Mouse (Mus musculus): ENCODE measurements around the gene Cd9.
"Not testable (repeated sequence)": the region's sequence is repeated elsewhere in the genome, so short reads cannot be mapped to it uniquely, and the experiment has no call there.

The Cd9 gene

DNA sequence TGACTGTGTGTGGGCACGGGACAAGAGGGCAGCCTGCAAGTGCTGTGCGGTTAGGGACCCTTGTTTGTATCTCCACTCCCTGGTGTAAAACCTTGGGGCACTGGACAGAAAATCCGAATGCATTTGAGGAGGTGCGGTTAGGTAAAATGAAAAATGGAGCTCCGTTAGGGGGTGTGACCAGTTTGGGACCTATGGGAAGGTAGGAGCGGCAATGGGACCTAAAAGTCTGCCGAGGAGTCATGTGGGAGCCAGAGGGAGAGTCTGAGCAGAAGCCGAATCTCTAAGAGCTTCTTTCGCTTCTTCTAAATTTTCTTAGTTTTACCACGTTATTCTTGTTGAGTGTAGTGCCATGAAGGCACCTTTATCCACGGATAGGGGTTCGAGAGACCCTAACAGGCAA is 1.8 kb upstream of the Cd9 start:
- no peak for DNase-seq

DNA sequence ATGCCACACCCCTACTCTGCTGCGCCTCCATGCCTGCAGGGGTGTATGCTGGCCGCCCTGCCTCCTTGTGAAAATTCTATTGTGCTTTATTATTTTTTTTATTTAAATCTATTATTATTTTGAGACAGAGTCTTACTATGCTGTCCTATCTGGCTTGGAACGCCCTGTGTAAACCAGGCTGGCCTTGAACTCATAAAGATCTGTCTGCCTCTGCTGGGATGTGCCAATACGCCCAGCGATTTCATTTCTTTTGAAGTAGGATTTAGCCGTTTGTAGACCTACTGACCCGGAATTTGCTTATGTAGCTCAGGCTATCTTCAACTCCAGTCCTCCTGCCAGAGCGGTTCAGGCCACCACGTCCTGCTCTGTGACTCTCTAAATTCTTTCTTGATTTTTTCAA is 770 bp upstream of the Cd9 start:
- no peak for DNase-seq

DNA sequence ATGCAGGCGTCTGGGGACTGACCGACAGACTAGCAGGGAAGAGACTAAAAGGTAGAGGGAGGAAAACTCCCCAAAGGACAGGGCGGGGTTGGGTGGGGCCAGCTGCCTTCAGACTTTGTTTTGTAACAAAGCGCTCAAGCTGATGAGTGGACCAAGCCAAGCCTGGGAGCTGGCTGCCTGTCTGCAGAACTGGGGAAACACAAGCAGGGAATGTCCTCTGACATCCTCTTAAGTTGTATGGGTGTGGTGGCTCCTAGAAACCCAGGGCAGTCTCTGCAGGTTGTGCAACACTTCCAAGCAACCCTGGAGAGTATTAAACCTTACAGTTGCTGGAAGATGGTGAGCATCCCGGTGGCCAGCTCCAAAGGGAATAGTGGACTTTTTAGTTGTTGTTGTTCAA is 1.4 kb downstream of the Cd9 start:
- DNase-seq: no peak

DNA sequence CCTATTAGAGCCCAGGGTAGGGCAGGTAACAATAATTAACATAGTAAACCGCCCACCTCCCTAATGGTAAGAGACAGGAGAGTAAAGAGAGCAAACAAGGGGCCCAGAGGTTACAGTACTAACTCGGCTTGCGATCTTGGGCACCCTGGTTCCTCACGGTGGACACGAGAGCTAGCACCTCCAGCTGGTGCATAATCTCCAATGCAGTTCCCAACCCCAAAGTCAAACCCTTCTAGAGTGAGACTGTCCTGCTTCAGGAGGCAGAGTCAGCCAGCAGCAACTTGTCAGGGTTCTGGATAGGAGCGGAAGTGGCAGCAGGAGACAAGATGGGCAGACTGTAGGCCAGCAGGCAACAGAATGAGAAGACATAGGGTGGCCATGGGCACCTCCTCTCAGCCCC is 1.9 kb downstream of the Cd9 start:
- peak; percentile 57 to 60 for DNase-seq

DNA sequence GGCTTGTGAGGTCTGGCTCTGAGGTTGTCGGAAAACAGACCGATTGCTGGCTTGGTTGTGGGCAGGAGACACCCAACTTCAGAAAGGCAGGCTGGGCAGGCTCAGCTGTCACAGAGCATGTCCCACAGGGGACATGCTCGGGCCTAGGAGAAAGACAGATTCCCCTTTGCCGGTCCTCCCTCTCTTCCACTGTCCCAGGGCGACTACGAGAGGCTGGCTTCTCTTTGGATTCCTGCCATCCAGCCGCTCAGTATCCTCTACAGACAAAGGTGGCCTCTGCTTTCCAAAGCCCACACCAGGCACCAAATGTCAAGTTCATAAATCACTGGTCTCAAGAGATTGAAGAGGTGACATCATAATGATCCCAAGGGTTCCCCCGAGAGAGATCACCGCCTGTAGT is 2.6 kb downstream of the Cd9 start:
- peak; percentile 68 to 69 for DNase-seq

DNA sequence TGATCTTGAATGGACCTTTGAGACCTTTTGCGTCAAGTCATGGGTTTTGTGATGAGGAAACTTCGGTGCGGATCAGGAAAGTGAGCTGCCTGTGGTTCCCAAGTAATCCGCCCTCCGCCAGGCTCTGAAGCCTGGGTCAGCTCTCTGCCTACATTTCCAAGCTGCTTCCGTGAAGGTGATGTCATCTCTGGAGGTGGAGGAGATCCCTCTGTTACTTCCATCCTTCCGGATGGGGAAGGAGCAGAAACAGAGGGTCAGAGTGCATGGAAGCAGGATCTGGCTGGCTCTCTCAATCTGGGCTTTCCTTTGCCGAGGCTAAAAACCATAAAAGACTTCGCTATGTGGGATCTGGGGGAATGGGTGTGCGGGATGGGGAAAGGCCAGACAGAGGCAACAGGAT is 3.2 kb downstream of the Cd9 start:
- no peak for DNase-seq

DNA sequence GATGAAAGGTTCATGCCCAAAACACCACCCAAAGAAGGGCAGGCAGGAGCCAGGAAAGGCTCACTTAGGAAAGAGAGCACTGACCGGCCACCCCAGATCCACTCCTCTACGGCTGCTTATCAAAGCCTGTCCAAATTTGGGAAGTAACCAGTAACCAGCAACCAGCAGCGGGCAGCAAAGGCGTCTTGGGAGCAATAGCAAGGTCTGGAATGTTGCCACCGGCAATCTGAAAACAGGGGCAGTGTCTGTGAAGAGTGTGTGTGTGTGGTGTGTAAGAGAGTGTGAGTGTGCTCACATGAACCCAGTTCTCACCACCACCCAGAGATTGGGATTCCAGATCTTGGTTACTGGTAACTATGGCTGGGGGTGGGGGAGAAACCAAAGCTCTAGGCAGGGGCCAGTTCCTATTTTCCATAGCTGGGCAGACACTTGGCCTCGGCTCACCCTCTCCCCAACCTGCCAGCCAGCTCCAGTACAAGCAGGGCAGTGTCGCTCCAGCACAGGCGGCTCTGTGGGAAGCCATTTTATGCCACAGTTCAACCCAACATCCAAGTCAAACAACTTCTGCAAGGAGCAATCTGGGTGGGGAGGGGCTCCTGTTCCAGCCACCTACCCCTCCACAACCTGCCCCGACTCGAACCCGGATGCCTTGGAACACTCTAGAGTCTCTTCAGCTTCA is 4.6 kb downstream of the Cd9 start:
- peak; percentile 79 to 84 for DNase-seq

DNA sequence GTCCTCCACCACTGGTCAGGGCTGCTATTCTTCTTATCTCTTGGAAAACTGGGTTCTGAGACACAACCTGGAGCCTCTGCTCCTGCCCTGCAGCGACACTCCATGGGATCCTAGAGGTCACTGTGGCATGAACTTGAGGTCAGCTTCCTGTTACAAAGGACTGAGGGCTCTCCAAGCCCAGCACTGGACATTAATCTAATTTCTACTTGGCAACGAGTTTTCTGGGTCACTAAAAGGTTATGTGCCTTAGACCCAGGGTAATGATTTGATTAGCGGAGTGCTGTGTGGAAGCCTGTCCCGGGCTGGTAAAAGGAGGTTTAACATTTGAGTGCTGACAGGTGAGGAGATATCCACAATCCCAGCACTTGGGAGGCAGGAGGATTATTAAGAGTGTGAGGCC is 9.0 kb downstream of the Cd9 start:
- DNase-seq: no peak

DNA sequence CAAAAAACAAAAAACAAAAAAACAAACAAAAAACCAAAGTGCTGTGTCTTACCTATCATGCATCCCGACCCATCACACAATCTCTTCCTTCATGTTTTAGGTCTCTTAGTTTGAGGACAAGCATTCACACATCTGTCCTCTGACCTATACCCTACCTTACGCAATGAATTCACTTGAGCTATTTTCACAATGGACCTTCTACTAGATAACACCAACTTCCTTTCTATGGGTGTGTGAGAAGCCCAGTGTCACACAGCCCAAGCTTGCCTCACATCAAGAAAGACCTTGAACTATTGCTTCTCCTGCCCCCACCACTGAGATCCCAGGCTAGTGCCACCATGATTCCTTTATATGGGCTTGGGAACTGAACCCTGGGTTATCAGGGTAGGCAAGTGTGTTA is 9.9 kb downstream of the Cd9 start:
- DNase-seq: no peak

DNA sequence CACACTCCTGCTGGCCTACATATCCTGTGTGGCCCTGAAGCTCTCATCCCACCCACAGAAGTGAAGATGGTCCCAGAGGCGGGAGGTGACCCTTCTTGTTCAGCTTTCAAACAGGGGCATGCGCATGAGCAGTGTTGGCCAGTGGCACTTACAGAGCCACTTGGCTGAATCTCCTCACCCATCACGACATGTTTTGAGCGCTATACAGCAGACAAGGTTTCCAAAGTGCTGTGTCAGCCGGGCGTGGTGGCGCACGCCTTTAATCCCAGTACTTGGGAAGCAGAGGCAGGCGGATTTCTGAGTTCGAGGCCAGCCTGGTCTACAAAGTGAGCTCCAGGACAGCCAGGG is 10.3 kb downstream of the Cd9 start:
- not testable (repeated sequence) for DNase-seq

DNA sequence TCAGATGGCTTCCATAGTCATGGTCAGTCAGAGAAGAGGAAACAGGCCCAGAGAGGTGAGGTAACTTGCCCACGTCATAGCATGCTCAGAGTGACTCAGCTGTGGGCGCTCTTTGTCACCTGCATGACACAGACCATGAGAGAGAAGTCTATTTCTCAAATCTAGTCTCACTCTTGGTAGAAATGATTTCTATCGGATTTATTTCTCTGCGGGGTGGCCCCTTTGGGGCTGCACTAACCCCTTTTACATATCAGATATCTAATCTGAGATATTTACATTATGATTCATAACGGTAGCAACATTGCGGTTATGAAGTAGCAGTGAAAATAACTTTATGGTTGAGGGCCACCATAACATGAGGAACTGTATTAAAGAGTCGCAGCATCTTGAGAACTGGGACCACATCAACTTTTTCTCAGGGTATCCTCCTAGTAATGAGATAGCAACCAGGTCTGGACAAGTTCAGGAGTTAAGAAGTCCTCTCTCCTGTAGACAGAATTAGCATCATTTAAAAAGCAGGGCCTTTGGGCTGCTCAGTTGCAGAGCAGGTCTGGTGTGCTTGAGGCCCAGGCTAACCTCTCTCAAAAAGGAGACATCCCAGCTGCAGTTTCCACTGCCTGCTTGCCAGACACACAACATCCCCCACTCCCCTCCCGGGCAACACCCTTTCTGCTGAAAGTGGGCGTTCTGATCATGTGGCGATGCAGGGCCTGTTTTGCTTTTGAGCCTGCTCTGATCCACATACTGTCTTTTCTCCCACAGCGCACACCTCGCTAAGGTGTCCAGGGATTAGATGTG is 10.9 kb downstream of the Cd9 start:
- DNase-seq: no peak

DNA sequence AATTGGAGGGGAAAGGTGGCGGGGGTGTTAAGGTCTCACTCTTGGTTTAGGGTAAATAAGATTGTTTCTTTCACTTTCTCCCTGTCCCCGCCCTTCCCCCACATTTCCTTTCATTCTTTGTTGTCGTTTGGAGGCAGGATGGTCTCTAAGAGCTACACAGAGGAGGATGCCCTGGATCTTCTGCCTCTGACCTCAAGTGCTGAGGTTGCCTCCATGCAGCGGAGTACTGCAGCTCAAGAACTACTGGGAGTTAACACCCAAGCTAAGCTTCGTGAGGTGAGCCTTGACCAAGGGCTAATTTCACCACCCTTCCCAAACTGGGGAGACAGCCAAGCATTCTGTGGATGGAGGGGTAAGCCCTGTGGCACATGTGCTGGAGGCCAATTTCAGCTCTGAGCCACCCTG is 12.2 kb downstream of the Cd9 start:
- peak in 1 of 2 experiments; percentile 56 for DNase-seq

DNA sequence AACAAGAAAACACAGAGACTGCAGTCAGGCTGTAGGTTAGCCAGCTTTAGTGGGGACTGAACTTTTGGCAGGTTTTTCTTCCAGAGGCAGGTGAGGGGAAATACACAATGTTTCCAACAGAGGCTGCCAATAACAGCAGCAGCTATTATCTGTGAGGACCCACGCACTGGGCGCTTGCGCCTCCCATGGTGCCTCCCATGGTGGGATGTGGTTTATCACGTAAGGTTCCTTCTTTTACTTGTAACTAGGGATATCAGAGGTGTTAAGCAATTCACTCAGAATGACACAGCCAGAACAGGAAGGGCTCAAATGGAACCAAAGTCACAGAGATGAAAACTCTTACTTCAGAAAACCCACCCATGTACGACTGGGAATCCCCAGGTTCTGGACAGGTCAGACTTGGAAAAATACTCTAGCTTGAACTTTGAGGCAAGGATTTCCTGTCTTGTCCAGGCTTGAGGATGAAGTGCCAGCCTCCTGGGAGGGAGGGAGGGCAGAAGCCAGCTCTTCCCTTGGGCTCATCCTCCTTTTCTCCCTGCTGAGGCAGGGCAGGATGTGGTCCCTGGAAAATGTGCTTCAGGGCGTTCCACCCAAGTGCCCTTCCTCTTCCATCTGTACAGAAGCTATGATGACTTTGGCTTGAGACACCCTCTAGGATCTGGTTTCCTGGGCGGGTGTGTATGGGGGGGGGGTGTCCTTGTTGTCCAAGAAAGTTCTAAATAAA is 12.8 kb downstream of the Cd9 start:
- DNase-seq: no peak

DNA sequence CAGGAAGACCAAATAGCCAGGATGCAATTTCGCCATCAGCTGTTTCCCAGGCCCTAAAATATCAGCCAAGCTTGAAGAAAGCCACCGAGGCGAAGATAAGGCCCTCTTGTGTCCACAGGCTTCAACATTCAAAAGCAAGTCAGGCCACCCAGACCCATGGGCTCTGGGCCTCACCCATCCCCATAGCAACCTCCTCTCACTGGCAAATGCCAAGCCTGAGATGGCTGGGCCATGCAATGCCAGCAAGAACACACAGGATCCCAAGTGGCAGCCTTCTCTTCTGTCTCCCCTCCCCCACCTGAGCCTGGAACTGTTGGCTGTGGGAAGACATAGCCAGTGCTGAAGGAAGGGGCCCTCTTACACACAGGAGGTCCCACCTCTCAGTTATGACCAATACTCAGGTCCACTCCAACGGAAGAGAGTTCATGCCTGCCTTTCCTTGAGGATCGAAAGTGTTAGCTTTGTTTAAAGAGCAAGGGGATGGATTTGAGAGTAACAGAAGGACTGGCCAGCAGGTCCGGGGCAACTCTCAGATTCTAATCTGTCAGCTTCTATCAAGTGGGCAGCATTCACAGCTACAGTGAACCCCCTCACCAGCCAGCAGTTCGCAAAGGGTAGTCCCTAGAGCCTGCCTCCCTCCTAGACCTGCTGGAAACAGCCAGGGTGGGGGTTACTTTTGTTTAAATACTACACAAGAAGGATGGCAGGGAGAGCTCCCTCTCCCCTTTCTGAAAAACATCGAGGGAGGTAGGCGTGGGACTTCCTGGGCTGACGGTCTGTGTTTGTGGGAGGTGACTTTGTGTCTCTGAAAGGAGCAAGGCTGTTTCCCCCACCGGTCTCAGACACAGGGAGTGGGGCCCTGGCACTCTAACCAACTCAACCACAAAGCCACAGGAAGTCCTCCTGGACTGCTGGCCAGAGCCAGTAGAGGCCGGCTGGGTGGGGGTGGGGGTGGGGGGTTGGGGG is 13.9 kb downstream of the Cd9 start:
- peak; percentile 93 to 94 for DNase-seq

DNA sequence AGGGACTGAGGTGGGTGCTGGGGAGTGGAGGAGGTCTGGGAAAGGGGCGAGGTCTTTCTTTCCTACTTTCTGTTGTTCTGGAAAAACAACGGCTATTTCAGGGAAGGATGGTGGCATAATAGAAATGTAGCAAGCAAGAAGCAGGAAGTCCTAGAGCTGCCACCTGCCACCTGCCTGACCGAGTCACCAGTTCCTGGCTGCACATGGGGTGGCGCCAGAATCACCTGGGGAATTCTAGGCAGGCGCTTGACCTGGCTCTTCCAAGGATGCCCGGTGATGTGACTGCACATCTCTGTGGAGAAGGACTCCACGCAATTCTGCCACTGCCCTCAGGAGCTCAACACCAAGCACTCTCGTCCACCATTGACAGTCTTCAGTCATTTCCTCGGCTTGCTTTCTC is 15.2 kb downstream of the Cd9 start:
- DNase-seq: no peak

DNA sequence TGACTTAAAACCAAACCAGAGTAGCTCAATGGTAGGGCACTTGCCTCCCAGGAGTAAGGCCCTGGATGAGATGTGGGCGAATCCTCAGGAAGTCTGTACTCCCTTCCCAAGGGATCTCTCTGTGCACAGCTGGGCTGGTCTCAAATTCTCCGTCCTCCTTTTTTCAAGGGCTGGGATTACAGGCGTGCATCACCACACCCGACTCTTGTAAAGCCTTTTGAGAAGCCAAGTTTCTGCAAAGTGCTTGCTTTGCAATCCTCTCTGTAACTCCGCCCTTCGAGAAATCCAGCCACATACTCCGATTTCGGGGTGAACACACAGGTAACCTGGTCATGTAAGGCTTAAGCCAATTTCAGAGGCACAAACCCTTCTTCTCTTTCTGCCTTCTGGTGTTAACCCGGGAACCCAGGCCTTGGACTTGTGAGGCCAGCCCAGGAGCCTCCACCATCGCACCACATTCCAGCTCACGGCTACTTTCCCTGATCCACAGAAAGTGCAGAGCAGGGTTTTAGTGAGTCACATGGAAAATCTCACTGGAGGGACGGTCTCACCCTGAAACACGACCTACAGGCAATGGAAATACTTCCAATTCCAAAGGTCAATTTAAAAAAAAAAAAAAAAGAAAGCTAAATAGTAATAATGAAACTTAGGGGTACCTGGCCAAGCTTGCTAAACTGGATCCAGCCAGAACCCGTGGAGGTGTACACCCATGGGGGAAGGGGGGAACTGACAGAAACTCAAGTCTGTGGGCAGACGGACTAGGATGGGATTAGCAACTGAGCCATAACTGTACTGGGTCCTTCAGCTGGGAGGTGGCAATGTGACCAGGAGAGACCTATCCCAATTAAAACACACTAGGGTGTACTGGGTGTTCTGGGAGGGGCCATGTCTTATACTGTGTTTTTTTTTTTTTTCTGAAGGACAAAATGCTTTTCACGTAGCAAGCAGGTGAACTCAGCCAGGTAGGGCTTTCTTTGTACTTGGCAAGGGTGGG is 16.2 kb downstream of the Cd9 start:
- DNase-seq: no peak

DNA sequence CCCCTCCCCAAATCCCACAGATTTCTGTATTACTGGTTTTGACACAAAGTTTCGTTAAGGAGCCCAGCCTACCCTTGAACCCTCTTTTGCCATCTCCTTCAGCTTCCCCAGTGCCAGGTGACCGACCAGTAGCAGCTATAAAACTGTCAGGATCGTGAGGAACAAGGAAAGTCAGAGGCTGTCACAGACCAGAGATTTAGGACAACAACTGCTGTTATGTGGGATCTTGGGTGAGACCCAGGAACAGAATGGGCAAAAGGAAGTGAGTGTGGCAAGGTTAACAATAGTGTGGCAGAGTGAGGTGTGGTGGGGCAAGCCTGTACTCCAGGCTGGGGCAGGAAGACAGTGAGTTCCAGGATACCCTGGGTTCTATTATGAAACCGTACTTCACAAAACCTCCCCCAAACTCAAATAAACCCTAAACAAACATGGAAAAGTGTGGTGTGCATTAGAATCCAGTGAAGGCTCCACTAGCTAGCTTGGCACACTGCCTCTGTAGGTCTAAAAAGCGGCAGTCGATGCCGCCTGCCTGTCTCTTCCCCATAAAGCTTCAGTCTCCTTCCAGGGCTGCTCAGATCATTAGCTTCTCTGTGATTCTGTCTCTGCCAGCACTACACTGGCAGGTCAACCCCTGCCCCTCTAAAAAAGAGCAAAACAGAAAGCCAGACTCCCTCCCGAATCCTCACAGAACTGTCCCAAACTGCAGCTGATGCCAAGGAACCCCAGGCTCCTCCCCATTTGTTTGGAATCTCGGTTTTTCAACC is 17.6 kb downstream of the Cd9 start:
- DNase-seq: peak in 1 of 2 experiments; percentile 47

DNA sequence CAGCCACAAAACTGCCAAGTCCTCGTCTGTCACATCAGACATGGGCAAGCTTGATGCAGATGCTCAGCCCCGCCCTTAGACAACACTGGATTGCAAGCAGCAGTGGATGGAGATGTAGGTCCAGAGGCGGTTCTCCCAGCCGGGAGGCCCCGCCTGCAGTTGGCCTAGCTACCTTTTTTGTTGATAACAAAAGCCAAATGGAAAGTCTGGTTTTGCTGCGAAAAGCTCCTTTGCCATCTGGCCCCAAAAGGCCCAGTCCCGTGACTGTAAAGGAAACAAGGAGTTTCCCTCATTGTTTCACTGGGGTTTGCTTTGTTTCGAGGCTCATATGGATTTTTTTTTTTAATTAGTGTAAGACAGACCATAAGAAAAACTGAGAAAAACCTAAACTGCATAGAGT is 18.5 kb downstream of the Cd9 start:
- DNase-seq: peak; percentile 53 to 64

DNA sequence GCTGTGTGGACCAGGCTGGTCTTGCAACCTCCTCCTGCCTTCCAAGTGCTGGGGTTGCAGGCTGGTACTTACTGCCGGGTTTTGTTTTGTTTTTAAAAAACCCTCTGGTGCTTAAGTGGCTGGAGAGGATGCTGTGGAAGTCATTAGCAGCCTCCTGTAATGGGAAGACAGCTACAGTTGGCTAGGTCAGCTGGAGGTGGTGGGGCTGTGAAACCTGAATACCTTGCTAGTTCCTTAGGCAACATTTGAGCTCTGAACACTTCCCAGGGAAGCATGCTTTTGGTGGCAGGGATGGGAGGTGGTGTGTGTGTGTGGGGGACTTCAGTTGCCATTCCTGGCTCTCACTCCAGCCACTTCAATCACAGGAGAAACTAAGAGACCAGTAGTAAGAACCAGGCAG is 19.4 kb downstream of the Cd9 start:
- no peak for DNase-seq

DNA sequence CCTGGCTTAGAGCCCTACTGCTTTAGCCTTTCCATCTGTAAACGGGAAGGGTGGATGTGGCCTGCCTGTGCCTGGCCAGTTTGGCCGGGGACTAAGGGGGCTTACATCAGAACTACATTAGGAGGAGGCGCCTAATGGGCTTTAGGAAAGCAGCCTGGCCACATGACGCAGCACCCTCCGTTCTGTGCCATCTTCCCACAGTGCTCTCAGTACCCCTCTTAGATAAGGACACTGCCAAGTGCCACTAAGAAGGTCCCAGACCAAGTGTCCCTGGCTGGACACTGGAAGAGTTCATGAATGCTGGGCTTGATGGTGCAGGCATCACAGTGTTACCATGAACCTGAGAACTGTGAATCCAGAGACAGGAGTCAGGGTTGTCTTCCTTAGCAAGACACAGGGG is 20.7 kb downstream of the Cd9 start:
- DNase-seq: no peak

DNA sequence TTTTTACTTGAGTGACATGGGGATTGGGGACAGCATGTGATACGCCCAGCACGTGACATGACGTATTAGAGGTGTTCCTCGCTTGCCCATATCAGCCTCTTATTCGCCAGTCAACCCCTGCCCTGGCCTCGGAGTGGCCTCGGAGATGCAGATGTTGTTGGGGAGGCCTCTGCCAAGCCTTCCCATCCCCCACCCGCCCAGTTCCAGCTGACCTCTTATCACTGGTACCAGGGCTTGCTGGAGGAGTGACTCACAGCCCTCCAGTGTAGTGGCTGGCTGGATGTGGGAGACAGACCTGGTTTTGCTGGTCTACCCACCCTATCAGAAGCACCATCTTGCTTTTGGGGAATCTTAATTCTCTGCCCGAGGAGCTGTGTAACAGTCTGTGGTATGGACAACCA is 21.3 kb downstream of the Cd9 start:
- no peak for DNase-seq

All from cerebellum, postnatal 10 days (tissue).